Mouse (Mus musculus): ENCODE data around the gene Tmem217.
"Not testable (repeated sequence)": the region's sequence is repeated elsewhere in the genome, so short reads cannot be mapped to it uniquely, and the experiment has no call there.

Gene Tmem217

GRCm38 (mm10) chr17:29548494-29548893 lies 3.7 kb downstream of the Tmem217 start:
- DNase-seq, result no peak

GRCm38 (mm10) chr17:29545241-29545640 lies 6.9 kb downstream of the Tmem217 start:
- no peak for DNase-seq

GRCm38 (mm10) chr17:29544064-29544463 lies 8.1 kb downstream of the Tmem217 start:
- no peak for DNase-seq

GRCm38 (mm10) chr17:29542831-29543690 lies 9.1 kb downstream of the Tmem217 start:
- DNase-seq, result no peak

GRCm38 (mm10) chr17:29541419-29541818 lies 10.8 kb downstream of the Tmem217 start:
- DNase-seq, result no peak

GRCm38 (mm10) chr17:29540426-29540825 lies 11.8 kb downstream of the Tmem217 start:
- DNase-seq, result no peak

- DNase-seq, result peak; percentile 31 to 46
Measured at GRCm38 (mm10) chr17:29533866-29534265, 18.3 kb downstream of the Tmem217 start.

GRCm38 (mm10) chr17:29531757-29532384 lies 20.3 kb downstream of the Tmem217 start:
- peak; percentile 70 to 83 for DNase-seq

GRCm38 (mm10) chr17:29531278-29531677 lies 20.9 kb downstream of the Tmem217 start:
- peak; percentile 32 to 47 for DNase-seq

- DNase-seq, result no peak
Measured at GRCm38 (mm10) chr17:29530508-29530907, 21.7 kb downstream of the Tmem217 start.

- peak in 1 of 2 experiments; percentile 18 for DNase-seq
Measured at GRCm38 (mm10) chr17:29528568-29529187, 23.5 kb downstream of the Tmem217 start.

GRCm38 (mm10) chr17:29525613-29526012 lies 26.6 kb downstream of the Tmem217 start:
- no peak for DNase-seq

GRCm38 (mm10) chr17:29519731-29520130 lies 32.5 kb downstream of the Tmem217 start:
- DNase-seq, result no peak

GRCm38 (mm10) chr17:29518665-29519064 lies 33.5 kb downstream of the Tmem217 start:
- DNase-seq, result not testable (repeated sequence)

- DNase-seq, result peak; percentile 66 to 70
Measured at GRCm38 (mm10) chr17:29514435-29514834, 37.8 kb downstream of the Tmem217 start.

- DNase-seq, result peak; percentile 76
Measured at GRCm38 (mm10) chr17:29513044-29513730, 39.0 kb downstream of the Tmem217 start.

GRCm38 (mm10) chr17:29510691-29511090 lies 41.5 kb downstream of the Tmem217 start:
- no peak for DNase-seq

GRCm38 (mm10) chr17:29508927-29509608 lies 43.1 kb downstream of the Tmem217 start:
- DNase-seq, result no peak

GRCm38 (mm10) chr17:29503700-29504099 lies 48.5 kb downstream of the Tmem217 start:
- no peak for DNase-seq

- DNase-seq, result no peak
Measured at GRCm38 (mm10) chr17:29502669-29503665, 49.2 kb downstream of the Tmem217 start.

All from thymus, postnatal 36 days (tissue).